Mouse (Mus musculus): ENCODE results near the gene Gsdma2.
A peak's percentile ranks its signal among the peaks of the same experiment; 100 is the strongest.
"Not testable (repeated sequence)": the region's sequence is repeated elsewhere in the genome, so short reads cannot be mapped to it uniquely, and the experiment has no call there.

Gene Gsdma2

DNA sequence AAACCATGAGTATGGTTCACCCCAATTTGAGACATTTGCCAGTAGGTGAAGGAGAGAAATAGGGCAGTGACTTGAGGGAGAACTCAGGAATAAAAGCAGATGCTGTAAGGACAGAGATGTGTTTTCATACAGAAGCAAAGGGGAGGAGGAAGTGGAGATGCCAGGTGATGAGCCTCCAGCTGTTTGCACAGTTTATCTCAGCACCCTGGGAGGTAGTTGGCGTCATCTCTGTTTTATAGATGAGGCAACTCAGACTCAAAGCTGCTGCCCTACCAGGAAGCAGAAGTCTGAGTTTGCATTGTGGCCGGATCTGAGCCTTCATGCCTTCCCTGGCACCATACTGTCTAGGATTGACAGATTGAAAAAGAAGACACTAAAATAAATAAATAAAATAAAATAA is 22.4 kb downstream of the Gsdma2 start:
- DNase-seq (ENCODE audit: low spot score): no peak

DNA sequence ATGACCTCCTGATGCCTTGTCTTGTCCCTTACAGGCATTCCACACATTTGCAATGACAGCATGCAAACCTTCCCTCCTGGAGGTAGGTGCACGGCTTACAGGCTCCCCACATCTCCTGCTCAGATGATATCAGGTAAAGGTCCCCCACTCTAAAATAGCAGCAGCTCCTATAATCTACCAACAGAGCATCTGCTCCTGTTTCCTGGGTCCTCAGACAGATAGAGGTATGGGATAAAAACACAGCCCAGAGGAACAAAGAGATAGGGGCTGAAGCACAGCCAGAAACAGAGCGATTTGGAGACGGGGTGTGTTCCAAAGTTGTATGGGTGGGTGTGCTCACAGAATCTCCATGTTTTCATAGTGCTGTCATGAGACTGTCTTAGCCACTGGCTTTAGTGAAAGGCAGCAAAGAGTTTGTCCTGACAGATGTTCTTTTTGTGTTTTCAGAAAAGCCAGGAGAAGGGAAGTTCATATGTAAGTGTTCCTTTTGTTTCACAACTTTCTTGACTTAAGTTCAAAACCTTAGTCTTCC is 24.8 kb downstream of the Gsdma2 start:
- DNase-seq (ENCODE audit: low spot score): no peak

DNA sequence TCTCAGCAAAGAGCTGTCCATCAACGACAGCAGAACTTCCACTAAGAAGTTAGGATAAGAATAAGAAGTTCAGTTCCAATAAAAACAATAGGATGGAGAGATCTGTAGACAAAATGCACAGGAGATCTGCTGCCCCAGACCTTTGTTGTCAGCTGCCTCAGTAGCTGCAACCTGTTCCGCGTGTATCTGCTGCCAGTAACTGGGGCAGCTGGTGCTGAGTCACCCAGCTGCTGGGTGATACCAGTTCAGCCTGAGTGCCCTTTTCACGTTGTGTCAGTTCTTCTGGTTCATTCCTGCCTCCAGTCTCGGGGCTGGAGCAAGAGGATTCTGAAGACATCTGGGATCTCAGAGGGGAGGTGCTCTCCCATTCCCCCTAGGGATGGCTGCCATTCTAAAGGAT is 25.3 kb downstream of the Gsdma2 start:
- DNase-seq (ENCODE audit: low spot score): no peak

DNA sequence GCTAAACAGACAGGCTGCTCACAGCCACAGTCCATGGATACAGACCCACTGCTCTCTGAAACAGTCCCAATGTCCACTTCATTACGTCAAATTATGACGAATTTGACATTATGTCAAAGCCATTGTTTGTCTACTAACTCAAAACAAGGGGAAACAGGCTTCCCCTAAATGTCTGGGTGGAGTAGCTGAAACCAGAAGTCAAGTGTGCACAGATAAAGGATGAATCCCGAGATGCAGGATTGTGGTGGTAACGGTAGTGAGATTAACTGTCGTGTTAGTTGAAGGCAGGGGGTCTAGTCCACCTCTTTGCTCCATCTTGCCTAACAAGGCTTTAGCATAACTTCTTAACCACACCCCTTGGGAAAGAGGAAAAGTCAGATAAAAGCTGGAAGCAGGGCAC is 25.9 kb downstream of the Gsdma2 start:
- no peak for DNase-seq (ENCODE audit: low spot score)

DNA sequence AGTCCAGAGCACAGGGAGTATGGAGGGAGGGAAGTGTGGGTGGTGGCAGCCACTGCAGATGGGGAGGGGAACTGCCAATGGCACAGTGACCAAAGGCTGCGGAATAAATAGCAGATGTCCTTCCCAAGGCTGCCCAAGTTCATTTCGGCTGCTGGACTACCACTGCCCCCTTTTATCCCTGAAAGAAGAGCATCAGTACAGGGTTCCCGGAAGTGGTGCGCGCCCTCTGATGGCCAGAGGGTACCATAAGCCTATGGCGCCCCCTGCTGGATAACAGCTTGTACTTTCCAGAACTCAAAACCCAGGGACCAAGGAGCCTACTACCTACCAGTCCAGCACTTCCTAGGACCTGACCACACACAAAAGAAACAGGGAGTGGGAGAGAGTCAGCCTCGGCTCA is 26.6 kb downstream of the Gsdma2 start:
- DNase-seq (ENCODE audit: low spot score): not testable (repeated sequence)

DNA sequence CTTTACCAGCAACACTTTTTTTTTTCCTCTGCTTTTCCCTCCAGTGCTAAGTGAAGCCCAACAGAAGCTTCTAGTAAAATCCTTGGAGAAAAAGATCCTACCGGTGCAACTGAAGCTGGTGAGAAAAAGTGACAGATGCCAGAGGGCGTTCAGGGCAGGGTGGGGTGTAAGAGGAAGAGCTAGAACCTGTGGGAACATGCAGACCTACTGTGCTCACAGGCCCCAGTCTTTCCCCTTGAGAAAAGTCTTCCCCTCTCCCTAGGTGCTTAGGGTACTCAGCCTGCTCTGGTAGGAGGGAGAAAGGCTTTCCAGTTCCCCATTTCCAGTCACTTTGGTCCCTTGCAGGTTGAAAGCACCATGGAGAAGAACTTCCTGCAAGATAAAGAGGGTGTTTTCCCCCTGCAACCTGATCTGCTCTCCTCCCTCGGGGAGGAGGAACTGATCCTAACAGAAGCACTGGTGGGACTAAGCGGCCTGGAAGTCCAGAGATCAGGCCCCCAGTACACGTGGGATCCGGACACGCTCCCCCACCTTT is 29.3 kb downstream of the Gsdma2 start:
- DNase-seq (ENCODE audit: low spot score): no peak

DNA sequence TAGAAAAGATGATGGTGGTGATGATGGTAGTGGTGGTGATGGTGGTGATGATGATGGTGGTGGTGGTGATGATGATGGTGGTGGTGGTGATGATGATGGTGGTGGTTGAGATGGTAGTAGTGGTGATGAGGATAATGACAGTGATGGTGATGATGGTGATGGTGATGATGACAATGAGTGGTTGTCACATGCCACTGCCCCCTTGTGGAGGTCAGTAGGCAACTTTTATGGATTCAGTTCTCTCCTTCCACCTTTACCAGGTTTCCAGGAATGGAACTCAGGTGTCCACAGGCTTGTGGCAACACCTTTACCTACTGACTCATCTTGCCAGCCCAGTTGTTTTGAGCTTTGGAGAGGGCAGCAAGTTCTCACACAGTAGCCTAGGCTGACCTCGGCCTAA is 33.5 kb downstream of the Gsdma2 start:
- DNase-seq (ENCODE audit: low spot score): no peak

DNA sequence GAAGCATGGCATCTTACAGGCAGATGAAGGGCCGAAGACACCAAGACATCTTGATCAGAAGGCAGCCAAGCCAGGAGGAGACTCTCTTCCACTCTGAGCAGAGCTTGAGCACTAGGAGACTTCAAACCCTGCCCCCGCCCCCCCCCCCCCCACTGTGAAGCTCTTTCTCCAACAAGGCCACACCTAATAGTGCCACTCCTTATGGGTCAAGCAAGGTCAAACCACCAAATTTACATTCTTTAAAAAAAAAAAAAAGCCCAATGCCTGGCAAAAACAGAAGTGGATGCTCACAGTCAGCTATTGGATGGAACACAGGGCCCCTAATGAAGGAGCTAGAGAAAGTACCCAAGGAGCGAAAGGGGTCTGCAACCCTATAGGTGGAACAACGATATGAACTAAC is 34.0 kb downstream of the Gsdma2 start:
- not testable (repeated sequence) for DNase-seq (ENCODE audit: low spot score)

DNA sequence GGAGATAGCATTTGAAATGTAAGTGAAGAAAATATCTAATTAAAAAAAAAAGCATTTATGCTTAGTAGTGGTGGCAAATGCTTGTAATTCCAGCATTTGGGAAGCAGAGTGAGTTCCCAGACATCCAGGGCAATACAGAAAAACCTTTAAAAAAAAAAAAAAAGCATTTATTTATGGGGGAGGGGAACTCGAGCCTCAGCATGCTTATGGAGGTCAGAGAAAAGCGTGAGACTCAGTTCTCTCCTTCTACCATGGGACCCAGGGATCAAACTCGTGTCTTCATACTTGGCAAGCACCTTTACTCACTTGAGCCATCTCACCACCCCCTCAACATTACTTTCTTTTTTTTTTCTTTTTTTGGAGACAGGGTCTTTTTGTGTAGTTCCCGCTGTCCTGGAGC is 34.6 kb downstream of the Gsdma2 start:
- no peak for DNase-seq (ENCODE audit: low spot score)

DNA sequence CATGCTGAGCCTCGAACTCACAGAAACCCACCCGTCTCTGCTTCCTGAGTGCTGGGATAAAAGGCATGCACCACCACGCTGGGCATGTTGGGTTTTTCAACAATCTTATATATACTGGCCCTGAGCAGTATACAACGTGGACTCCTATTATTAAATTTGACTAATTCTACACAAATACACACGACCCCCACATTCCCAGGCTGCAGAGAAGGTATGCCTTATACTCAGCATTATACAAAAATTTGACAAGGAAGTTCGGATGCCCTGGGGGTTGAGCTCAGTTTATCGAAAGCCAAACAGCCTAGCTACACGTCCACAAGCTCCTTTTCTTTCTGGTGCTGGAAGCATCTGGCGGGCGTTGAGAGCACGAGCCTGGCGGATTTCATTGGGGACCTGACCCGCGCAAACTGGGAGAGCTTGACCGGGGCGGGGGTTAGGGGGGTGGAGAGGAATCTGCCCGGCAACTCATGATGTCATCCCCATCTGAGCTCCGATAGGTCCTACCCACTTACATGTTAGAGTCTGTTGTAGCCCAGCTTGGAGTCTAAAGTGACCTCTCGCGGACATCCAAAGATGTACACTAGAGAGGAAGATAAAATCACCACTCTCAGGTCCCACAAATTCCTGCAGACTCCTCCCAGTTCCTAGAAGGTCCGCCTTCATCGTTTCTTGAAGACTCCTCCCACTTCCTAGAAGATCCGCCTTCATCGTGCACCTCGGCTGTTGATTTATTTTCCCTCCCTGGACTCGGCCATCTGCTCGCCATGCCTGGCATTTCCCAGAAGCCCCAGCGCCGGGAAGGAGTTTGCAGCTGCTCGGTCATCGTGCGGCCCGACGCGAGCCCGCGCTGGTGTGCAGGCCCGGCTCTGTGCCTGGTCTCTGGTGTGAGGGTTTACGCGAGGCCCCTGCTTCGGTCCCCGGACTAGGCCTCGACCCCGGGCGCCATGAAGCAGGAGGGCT is 35.5 kb downstream of the Gsdma2 start, which contains the start of gene Psmd3:
Psmd3 (plus strand) TSS at position 769 of the 960 bp plus-strand sequence.
- peak; percentile 95 for DNase-seq (ENCODE audit: low spot score)

DNA sequence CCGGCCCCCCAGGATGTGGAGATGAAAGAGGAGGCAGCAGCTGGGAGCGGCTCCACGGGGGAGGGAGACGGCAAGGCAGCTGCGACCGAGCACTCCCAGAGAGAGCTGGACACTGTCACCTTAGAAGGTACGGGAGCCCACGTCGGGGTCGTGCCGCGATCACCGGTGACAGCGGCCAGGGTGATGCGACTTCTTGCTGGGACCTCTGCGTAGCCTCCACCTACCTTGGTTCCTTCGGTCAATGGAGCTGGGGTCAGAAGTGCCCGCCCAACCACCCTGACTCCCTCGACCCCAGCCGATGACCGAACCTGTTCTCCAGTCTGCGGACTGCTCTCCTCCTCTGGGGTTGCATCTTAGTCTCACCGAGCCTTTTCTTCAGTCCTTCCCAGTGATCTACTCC is 36.3 kb downstream of the Gsdma2 start:
- no peak for DNase-seq (ENCODE audit: low spot score)

DNA sequence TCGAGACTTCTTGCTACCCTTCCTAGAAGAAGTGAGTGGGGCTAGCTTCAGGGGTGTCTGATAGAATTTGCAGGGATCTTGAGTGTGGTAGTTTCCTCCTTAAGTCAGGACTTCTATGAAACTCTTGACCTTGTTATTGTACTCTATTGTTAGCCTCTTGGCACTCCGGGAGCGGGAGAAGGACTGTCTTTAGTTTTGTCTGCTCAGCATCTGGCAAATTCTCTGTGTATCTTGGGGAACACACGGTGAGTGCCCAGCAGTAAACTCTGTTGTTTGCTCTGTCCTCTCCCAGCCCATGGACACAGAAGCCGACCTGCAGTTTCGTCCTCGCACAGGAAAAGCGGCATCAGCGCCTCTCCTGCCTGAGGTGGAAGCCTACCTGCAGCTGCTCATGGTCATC is 39.1 kb downstream of the Gsdma2 start:
- DNase-seq (ENCODE audit: low spot score): no peak

DNA sequence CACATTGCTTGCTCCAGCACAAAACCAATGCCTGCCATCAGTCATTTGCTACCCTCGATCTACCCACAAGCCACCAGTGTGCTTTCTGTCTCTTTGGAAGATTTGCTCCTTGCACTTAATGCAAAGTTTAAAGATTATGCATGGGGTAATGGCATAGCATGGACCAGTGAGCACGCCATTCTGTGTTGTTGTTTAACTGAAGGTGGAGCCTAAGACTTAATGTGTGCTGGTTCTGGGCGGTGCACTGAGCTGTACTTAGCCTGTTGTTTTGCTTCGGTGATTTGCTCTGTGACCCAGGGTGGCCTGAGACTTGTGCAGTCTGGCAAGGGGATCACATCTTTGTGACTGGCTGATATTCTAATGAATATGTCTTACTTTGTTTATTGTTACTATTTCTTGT is 40.4 kb downstream of the Gsdma2 start:
- DNase-seq (ENCODE audit: low spot score): no peak

DNA sequence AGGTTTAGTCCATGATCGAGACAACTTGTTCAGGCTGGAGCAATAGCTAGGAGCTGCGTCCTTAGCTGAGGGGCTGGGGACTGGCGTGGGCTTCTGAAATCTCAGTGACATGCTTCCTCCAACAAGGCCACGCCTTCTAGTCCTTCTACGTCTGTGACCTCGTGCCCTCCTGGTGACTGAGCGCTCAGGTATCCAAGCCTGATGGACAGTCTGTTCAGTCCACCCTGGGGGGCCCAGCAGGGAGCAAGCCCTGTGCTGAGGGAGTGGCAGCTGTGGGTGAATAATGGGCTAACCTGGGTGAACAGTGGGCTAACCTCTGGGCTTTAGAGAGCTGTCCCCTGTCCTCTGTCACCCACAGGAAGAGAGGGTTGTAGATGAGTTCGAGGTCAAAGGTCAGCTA is 41.5 kb downstream of the Gsdma2 start:
- DNase-seq (ENCODE audit: low spot score): no peak

DNA sequence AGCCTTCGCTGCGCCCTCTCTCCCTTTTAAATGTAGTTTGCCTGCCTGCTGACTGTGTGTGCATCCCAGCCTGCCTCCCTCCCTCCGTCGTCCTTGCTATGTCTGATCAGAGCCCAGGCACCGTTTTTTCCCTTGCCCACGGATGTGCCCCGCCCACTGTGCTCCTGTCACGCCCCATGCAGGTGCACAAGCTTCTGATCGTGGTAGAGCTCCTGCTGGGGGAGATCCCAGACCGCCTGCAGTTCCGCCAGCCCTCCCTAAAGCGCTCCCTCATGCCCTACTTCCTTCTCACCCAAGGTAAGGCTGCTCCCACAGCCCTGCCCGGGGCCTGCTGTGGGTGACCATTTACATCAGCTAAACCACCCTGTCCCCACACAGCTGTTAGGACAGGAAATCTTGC is 46.6 kb downstream of the Gsdma2 start:
- DNase-seq (ENCODE audit: low spot score): no peak

DNA sequence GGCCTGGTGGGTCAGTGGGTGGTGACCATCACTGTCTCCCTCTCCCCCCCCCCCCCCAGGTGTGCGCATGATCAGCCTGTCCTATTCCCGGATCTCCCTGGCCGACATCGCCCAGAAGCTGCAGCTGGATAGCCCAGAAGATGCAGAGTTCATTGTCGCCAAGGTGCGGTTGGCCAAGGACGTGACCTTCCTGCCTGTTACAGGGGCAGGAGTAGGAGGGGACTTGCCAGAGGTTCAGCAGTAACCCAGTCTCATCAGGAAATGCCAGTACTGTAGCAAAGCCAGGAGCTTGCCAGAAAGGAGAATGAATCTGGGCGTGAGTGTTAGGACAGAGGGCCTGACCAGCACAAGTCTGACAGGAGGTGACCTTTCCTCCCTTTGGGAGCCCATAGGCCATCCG is 47.2 kb downstream of the Gsdma2 start:
- no peak for DNase-seq (ENCODE audit: low spot score)

DNA sequence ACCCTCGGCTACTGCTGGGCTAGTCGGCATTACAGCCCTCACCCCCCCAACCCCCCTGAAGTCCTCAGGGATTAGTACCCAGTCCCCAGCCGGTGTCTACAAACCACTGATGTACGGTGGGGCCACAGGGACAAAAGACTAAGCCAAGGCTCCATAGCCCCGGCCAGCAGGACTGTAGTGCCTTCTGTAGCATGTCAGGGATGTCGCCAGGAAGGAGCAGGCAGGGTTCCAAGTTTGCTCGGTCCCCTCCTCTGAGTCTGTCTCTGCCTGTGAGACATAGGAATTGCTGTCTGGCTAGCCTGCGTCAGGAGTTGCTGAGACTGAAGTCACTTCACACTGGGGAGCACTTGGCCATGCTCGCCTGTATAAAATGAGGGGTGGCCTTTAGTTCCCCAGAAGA is 47.7 kb downstream of the Gsdma2 start:
- no peak for DNase-seq (ENCODE audit: low spot score)

DNA sequence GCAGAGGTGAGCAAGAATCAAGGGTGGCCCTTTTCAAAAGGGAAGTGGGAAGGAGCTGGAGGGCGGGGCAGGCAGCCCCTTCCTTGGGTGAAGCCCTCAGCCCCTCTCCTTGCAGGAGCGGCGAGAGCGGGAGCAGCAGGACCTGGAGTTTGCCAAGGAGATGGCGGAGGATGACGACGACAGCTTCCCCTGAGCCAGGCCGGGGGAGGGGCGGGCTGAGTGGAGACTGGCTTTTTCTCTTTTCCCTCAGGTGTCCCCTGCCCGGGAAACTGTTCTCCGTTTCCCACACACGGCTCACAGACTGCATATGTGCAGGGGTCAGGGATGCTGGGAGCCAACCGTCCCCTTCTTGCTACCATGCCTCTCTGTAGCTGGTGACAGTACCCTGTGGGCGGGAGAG is 48.8 kb downstream of the Gsdma2 start:
- no peak for DNase-seq (ENCODE audit: low spot score)

DNA sequence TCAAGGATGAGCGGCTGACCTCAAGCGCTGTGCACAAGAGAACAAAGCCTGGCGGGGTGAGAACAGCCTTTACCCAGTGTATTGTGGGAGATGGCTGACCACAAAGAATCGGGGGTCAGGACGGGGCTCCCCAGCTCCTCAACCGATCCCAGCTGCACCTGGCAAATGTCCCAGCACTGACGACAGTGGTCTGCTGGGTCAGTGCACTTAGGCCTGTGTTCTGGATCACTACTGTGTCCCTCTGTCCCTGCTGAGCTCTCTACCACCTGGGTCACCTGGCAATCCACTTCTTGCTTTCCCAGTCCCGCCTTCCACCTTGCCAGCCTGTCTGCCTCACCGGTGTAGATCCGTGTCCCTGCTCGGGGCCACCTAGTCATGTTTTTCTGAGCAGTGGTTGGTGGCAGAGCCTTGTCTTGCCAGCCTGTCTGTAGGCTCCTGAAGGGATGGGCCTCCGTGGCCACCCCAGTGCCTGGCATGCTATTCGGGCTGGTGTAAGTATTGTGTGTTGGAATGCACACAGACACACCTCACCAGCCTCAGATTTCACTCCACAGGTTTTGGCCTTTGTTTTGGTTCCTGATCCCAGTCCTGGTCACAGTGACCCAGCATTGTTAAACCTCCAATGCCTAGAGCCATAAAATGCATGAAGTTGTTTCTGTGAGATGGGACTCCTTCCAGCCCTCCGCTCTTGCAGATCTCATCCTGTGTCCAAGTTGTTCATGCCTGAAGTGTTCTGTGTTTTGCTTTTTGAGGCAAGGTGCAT is 50.1 kb downstream of the Gsdma2 start:
- DNase-seq (ENCODE audit: low spot score): no peak

DNA sequence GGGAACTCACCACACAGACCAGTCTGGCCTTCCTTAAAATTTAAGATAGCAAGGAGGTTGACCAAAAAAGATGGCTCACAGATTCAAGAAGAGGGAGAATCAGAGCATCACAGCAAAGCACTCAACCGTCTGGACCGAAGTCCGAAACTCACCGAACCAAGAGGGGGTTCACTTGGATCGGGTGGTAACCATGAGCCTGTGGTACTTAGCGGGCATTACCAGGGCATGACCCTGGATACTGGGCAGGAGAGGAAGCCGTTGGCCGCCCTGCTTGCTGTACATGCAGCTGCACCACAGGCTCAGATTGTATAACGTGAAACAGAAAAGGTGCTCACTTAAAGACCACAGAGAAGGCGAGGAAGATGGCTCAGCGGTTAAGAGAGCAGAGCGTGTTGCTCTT is 50.7 kb downstream of the Gsdma2 start:
- DNase-seq (ENCODE audit: low spot score): no peak

DNA sequence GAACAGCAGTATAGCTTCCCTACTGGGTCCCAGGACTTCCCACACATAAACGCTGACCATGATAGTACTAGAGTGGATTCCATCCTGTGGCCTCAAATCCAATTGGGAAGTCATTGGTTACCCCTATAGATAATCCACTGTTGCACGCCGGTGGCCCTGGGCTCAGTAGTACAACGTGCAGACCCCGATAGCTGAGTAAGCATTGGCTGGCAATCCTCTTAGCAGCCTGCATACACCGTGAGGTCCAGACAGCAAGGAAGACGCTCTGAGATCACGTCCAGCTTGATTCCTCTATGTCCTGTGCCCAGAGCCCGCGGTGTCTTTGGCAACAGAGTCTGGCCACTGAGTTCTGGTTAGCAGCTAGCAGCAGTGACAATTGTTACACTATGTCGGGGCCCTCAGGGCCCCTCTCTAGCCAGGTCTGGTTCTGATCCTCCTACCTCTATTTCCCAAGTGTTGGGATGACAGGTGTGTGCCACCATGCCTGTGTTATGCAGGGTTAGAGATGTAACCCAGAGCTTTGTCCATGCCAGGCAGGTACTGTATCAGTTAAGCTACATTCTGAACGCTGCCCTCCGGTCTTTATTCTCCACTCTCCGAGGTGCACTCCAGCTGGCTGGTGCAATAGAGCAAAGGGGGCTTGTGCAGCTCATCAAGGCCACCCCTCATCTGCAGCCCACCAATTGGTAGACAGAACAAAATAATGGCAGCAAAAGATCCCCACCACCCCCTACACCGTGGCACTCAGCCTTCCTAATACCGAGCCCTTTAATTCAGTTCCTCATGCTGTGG is 52.5 kb downstream of the Gsdma2 start:
- no peak for DNase-seq (ENCODE audit: low spot score)

DNA sequence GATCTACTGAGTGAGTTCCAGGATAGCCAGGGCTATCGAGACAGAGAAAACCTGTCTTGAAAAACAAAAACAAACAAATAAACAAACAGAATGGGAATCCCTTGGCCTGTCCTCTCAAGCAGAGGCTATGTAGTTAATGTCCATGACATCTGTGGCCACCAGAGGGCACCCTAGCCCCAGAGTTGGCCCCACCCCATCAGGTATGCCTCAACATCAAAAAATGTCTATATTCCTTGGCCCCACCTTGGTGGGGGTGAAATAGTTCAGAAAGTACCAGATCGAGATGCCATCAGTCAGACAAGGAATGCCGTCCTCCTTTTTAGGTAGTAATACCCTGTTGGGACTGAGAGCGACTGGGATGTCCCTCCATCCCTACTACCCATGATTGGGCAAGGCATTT is 53.4 kb downstream of the Gsdma2 start:
- DNase-seq (ENCODE audit: low spot score): peak; percentile 72
